Mouse (Mus musculus) kidney, postnatal 4 days (tissue): ENCODE data around the gene Adh1.

Experiments
- DNase-seq, 2 experiments: peaks; one replicate each; pipeline ENCODE4 v3.0.0; 2021; ENCODE audit warnings: mixed read lengths in 2 of 2

The Adh1 gene

DNA sequence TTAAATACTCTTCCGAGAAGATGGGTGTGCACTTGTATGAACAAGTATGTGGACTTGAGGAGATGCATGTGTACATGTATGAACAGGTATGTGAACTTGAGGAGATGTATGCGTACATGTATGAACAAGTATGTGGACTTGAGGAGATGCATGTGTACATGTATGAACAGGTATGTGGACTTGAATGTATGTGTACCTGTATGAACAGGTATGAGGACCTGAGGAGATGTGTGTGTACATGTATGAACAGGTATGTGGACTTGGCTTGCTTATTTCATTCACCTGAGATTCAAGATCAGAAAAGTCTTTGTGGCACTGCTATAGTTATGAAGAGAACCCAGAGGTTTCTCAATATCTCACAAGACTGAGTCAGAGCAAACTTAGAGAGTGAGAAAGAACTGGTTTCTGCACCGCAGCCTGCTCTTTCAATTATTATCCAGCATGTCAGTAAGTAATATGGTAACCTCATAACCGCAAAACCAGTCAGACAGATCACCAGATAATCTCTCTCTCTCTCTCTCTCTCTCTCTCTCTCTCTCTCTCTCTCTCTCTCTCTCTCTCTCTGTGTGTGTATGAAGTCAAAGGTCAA lies 30.8 kb downstream of the Adh1 start:
- DNase-seq: no peak

DNA sequence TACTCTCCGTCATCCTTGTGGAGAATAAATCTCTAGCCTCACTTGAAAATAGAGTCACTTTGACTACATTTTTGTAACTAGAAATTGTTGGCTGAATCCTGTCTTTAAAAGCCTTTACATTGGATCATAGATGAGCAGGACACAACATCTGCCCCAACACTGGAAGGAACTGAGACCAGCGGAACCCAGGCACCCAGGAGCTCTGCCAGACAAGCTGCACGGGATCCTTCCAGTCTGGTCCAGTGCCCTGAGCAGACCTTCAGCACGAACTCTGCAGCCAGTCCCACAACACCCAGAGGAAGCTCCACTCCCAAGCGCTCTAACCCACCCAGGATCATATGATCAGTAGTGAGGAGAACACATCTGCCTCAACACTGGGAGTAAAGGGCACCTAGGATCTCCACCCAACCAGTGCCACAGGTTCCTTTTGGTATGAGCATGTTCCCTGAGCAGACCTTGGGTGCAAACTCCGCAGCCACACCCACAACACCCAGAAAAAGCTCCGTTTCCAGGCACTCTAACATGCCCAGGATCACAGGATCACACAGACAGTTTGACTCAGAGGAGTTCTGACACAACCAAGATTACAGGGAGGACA lies 32.6 kb downstream of the Adh1 start:
- DNase-seq: no peak

DNA sequence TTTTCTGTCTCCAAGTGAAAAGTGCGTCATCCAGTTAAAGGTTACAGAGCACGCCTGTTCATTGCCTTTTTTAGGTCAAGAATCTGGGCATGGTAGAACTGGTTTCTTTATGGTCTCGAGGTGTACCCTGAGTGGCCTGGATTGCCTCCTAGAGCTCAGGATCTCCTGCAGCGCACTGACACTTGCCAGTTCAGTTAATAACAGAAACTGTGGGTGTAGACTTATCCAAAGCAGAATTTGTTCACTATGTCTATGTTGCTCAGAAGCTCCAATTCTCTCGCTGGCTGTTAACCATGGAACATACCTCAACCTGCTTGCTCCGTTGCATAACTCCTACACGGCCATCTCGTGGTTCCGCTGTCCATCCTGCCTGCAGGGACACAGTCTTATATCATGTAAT lies 39.3 kb downstream of the Adh1 start:
- DNase-seq: no peak

DNA sequence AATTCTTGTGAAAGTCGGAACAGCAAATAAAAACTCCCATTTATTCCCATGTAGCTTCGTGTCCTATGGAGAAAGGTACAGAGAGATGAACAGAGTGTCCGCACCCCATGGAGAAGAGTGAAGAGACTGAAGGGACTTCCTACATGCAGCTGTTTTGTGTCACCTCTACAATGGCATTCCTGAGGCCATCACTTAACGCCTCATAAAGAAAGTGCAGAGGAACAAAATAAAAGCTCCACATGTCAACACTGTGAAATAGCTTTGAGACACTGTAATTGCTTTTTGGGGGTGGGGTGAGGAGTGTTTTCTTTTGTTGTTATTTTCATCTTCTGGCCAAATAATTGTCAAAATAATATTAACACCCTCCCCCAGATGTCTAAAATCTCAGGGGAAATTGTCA lies 41.9 kb downstream of the Adh1 start:
- DNase-seq: no peak

DNA sequence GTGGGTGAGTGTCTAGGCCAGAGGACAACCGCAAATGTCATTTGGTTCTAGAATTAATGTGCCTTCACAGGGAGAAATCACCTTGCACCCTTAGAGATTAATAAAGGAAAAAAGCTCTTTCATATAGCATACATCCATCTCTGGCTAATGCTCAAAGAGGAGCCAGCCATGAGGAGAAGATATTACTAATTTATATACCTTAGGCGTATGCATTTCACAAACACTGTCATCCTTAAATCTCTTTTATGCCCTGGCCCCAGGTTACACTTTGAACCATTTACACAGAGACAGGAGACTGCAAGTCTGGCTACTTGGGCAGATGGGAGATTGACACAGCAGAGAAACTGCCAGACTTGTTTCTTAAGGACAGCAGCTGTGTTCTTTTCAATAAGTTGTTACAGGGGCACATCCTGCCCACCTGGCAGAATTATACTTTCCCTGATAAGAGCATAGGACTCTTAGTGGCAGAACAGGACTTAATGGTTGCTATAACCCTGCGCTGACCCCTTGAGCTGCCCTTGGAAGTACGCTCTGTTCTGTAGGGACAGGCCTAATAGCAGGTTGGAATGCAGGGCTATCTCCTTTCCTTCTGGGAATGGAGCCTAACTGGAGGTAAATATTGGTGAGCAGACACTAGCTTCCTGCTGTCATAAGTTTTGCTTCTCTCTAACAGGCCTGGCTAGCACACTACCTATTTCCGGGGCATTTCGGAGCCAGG lies 43.1 kb downstream of the Adh1 start:
- no peak for DNase-seq

DNA sequence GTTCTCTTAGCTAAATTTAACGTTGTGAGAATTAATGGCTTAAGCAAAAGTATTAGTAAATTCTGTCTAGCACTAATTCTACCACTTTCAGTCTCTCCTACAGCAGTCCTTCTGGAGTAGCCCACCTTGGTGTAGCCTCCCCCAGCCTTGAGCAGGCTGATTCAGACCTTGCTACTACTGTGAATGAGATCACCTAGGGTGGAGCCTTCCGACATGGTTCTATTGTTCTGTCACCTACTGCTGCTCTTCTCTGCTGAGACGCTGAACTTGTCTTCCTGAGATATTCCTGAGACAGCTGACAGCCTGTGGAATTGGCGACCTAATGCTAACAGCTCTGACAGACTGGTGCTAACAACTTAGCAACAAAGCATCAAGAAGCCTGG lies 43.7 kb downstream of the Adh1 start:
- DNase-seq: no peak

DNA sequence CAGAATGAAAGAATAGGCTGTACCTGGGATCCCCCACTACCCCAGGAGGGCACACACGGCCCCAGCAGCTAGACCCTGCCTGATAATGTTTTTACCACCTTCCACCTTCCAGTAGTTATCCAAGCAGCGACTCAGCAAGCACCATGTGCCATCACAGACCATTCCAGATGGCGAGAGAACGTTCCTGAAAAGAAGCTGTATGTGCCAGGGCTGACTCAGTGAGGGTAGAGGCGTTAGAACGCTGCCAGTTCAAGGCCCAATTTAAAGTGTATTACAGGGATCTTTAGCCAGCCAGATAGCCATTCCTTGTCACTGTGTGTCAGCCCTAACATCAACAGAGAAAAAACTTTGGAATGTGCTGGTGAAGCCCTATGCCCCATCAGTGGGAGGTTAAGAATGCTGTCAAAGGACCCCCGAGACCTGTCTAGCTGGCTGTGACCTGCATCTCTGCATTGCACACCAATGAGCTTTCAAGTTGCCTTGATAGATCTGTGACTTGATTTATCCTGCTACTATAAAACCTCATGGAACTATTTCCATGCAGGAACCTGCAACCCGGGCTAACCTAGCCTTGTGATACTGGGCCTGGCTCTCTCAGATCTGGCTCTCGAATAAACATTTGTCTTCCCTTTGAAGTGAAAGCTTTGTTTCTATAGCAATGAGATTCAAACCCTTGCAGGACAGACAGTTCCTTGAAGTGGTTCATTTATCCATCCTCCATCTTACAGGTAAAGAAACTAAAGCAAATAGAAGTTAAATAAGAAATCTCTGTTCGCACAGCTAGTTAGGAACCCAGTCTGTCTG lies 44.9 kb downstream of the Adh1 start:
- no peak for DNase-seq

DNA sequence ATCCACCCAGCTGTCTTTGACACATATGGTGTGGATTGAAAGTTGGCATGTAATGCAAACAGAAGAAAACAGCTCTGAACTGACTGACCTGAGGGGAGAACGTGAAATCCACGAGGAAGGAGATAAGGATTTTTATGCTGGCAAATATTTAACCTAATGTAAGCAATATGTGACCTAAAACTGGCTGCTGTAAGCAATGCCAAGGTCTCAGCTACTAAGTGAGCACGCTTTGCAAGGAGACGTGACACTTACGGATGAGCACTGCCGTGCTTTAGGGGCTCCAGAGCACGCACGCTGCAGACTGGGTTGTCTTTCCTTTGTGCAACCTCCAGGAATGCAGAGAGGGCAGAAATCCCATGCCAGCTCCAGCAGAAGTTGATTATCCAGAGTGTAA lies 45.5 kb downstream of the Adh1 start:
- DNase-seq: no peak

DNA sequence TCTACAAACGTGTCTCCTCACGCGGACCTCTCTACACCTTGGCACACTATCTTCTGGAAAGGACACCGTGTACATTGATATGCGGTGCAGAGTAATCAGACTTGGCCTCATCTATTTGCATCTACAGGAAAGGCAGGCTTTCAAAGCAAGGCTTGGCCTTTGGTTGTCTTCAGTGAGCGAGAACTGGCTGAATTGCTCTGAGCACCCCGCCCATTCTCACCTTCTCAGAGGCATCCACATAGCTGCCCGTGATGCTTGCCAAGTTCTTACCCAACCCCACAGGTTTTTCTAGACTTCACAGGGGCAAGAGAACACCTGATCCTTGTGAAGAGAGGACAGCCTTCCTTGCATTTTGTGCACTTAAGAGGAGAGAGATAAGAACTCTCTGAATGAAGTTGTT lies 49.1 kb downstream of the Adh1 start:
- no peak for DNase-seq

DNA sequence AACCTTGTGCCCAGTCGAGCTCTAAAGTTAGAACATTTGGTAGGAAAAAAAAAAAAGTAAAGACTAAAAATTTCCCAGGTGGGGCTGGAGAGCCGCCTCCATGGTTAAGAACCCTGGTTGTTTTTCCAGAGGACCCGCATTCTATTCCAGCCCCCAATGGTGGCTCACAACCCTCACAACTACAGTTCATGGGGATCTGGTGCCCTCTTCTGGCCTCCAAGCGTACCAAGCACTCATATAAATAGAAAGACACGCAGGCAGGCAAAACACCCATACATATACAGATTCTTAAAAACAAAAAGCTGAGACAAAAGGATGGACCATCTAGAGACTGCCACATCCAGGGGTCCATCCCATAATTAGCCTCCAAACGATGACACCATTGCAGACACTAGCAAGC lies 50.2 kb downstream of the Adh1 start:
- DNase-seq: peak in 1 of 2 experiments; percentile 23

DNA sequence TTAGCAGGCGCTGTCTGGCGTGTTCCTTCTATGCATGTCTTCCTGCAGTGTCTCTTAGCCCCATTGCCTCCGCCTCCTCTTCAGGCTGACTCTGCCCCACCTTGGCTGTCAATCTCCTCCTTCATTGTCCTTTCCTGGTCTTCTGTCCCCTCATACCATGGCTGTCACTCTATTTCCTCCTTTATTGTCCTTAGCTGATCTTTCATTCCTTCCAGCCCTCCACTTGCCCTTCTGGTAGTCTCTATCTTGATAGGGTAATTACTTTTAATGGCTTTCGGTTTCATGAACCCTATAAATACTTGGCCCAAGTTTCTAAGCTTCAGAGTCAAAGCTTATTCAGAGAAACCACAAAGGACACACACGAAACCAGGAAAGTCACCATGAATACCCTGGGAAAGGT lies 52.2 kb downstream of the Adh1 start, which contains the start of gene Adh6a:
Gene Adh6a, plus strand, starts transcription at position 322 of the 400 bp plus-strand sequence.
- DNase-seq: no peak

DNA sequence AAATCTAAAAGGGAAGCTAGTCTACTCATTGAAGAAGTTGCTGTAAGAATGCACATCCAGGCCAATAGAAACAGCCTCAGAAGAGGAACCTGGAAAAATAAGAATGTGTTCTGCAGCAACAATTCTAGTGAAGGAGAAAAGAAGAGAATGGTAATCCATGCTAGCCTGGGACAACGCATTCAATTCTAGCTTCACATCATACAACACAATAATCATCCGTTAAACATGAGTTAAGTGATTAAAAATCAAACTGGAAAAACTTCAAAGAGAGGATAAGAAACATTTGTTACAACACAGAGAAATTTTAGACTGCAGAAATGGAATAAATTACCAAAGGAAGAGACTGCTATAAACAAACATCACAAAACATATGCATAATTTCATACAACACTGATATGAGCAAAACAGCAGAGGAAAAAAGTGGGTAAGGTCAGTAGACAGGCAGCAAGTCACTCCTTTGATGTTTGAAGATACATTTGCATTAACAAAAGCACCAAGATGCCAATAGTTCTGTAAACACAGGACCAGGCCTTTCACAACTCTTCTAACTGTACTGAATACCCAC lies 56.2 kb downstream of the Adh1 start:
- no peak for DNase-seq

DNA sequence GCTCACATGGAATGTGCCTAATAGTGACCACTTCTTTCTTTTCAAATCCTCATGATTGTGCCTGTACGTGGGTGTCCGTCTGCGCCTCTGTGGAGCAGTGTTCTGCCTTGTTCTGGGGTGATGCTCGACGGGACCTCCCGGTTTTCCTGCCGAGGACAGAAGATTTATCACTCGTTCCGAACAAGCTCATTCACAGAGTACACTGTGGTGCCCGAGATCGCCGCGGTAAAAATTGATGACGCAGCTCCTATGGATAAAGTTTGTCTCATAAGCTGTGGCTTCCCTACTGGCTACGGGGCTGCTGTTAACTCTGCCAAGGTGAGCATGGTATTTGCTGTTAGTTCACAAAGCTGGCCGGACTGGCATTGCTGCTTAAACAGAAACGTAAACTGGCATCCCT lies 64.2 kb downstream of the Adh1 start:
- no peak for DNase-seq

DNA sequence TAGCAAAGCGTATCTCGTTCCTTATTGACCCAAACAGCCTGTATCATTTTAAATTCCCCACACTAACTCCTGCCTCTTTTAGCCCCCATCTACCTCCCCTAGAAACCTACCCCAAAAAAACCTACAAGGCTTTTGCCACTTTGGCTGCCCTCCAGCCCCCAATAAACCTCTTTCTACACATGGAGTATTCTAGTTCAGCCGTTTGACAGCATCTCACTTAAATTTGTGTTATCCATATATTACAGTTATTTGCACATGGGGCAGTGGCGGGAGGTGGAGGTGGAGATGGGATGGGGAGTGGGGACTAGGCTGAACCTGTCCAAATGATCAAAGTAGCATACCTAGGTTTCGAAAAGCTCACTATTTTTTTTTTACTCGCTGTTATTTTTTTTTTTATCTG lies 64.7 kb downstream of the Adh1 start:
- DNase-seq: no peak

DNA sequence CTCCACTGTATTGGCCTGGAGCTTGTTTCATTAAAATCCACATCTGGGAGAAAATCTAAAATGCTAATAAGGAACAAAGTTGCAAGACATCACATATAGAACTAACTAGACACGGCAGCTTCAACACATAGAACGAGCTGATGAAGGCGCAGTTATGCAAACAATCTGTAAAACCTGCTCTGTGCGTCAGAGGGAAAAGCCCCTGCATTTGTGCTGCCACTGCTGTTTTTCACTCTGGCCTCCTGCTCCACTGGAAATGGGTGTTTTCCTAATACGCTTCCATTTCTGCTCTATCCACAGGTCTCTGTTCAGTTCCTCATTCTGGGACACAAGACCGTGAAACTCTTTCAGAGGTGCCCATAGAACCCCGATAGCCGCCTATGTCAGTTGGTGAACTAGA lies 73.1 kb downstream of the Adh1 start:
- no peak for DNase-seq

DNA sequence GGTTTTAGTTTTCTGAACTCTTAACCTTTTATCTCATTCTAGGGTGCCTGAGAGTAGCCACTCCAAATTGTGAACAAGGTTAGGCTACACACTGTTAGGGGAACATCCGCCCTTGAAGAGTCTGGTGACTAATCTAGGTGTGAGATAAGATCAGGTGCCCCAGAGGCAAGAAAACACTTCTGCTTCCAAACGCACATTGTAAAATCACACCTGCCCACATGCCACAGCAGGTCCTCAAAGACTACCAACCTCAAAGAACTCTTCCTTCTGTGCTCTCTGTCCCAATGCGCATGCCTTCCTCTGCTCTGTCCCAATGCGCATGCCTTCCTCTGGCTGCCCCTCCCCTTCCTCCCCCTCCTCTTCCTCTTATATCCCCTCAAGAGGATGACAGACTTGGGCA lies 73.5 kb downstream of the Adh1 start:
- no peak for DNase-seq

DNA sequence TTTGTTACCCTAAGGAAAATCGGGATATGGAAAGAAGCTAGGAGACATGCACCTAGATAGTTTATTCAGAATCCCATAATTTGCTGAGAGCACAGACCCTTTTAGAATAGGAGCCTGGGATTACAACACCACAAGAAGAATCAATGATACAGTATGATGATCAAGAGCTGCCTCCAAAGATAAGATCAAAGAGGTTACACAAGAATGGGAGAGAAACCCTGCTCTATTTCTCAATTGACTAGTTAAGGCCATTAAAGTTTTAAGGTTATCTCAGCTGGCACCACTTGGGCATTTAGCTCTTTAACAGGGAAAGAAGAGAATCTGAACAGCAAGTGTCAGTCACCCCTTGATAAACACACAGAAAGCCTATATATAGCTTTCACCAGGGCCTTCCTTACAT lies 74.8 kb downstream of the Adh1 start:
- no peak for DNase-seq

DNA sequence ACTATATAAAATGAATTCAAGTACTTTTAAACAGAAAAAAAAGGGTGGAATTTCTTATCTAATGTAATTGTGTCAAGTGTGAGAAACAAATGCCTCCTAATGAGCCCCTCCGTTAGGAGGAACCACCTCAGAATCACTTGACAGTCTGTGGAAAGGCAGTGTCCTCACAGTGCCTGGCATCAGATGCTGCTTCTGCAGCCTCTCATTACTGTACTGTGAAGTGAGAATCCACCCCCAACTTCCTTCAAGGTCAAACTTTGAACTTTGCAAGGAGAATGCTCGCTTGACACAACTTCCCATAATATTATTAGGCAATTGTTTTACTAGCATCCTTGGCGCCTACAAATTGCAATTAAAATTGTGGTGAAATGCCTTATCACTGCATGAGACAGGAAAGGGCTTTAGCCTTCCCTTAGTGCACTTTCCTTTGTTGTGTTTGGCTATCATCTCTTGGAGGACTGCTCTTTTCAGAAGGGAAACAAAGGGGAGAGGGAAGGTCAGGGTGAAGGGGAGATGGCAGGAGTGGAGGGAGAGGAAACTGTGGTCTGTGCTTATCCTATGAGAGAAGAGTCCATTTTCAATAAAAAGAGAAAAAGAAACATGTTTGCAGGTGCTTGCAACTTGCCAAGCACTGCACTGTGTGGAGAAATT lies 75.4 kb downstream of the Adh1 start:
- no peak for DNase-seq
